Mouse (Mus musculus) MEL (cell line): ENCODE measurements around the gene Myt1l. TPM values are rescaled to one million over a fixed set of nuclear protein-coding genes. Genes with fewer than 3 reads are reported as not detected.

Source experiments
- DNase-seq: peaks from one replicate; pipeline ENCODE4 v3.0.0; 2011; ENCODE audit warnings: low read depth, low spot score
- H3K27ac ChIP-seq: 2 replicates; pipeline ENCODE4 v1.5.1; 2012; ENCODE audit warnings: low read depth, mild to moderate bottlenecking, control low read depth, low read length, moderate library complexity; ENCODE audit not compliant: control insufficient read depth
- H3K27me3 ChIP-seq, 2 experiments: fragments of 150-350 bp in 1 of 2; sonication (generic) in 1 of 2; 2 replicates each; pipeline ENCODE4 v1.6.1; 2012; ENCODE audit warnings: low read length in 2 of 2, mild to moderate bottlenecking in 2 of 2, improper control_type of control experiment in 1 of 2, moderate library complexity in 1 of 2; ENCODE audit not compliant: insufficient read depth in 2 of 2, control insufficient read depth in 1 of 2
- H3K36me3 ChIP-seq, 2 experiments: 2 replicates each; pipeline ENCODE4 v1.6.1; 2012 to 2014; ENCODE audit warnings: low read length in 2 of 2, improper control_type of control experiment in 1 of 2, inconsistent platforms in 1 of 2, mild to moderate bottlenecking in 1 of 2; ENCODE audit not compliant: insufficient read depth in 2 of 2, control insufficient read depth in 1 of 2
- H3K4me1 ChIP-seq, 2 experiments: fragments of 150-350 bp in 1 of 2; sonication (generic) in 1 of 2; 2 replicates each; pipeline ENCODE4 v1.6.1; 2012; ENCODE audit warnings: low read length in 2 of 2, improper control_type of control experiment in 1 of 2, mild to moderate bottlenecking in 1 of 2; ENCODE audit not compliant: insufficient read depth in 2 of 2, control insufficient read depth in 1 of 2
- H3K4me3 ChIP-seq, 2 experiments: fragments of 150-350 bp in 1 of 2; sonication (generic) in 1 of 2; 2 replicates each; pipeline ENCODE4 v1.5.1; 2012; ENCODE audit warnings: low read depth in 2 of 2, low read length in 2 of 2, mild to moderate bottlenecking in 2 of 2, moderate library complexity in 2 of 2, control low read depth in 1 of 2, improper control_type of control experiment in 1 of 2; ENCODE audit not compliant: control insufficient read depth in 1 of 2, insufficient read depth in 1 of 2
- H3K79me2 ChIP-seq: 2 replicates; pipeline ENCODE4 v1.6.1; 2012; ENCODE audit warnings: mild to moderate bottlenecking, low read length, moderate library complexity; ENCODE audit not compliant: control insufficient read depth, poor library complexity, insufficient read depth
- H3K9ac ChIP-seq: 2 replicates; pipeline ENCODE4 v1.6.1; 2012; ENCODE audit warnings: low read depth, mild to moderate bottlenecking, control low read depth, low read length, moderate library complexity; ENCODE audit not compliant: control insufficient read depth, poor library complexity, severe bottlenecking
- H3K9me3 ChIP-seq: fragments of 150-350 bp; sonication (generic); replicated peaks from 2 replicates; pipeline ENCODE4 v1.6.1; 2012; ENCODE audit warnings: mild to moderate bottlenecking, low read length, improper control_type of control experiment, moderate library complexity; ENCODE audit not compliant: insufficient read depth
- CHD1 ChIP-seq: IDR thresholded peaks from 2 replicates; pipeline ENCODE4 v1.6.1; 2012; ENCODE audit warnings: low read depth, mild to moderate bottlenecking, inconsistent platforms, low read length, improper control_type of control experiment
- CTCF ChIP-seq, 3 experiments: IDR thresholded peaks in 2 of 3; conservative IDR thresholded peaks in 1 of 3; 2 replicates each; pipeline ENCODE4 v1.5.1; 2011 to 2012; ENCODE audit warnings: low read length in 3 of 3, low read depth in 2 of 3, mild to moderate bottlenecking in 2 of 3, improper control_type of control experiment in 1 of 3, inconsistent platforms in 1 of 3, mixed read lengths in 1 of 3, moderate library complexity in 1 of 3; ENCODE audit not compliant: control insufficient read depth in 1 of 3, insufficient read depth in 1 of 3, poor library complexity in 1 of 3, severe bottlenecking in 1 of 3
- ETS1 ChIP-seq: IDR thresholded peaks from 2 replicates; pipeline ENCODE4 v1.6.1; 2012; ENCODE audit warnings: low read depth, mild to moderate bottlenecking, inconsistent platforms, low read length, improper control_type of control experiment, moderate library complexity
- GABPA ChIP-seq: IDR thresholded peaks from 2 replicates; pipeline ENCODE4 v1.6.1; 2012; ENCODE audit warnings: low read depth, mild to moderate bottlenecking, inconsistent platforms, low read length, improper control_type of control experiment, moderate library complexity
- MAFK ChIP-seq: IDR thresholded peaks from 2 replicates; pipeline ENCODE4 v1.6.1; 2011; ENCODE audit warnings: low read depth, mild to moderate bottlenecking, low read length, improper control_type of control experiment, borderline replicate concordance
- MAX ChIP-seq: IDR thresholded peaks from 2 replicates; pipeline ENCODE4 v1.6.1; 2011; ENCODE audit warnings: low read length, improper control_type of control experiment
- MAZ ChIP-seq: IDR thresholded peaks from 2 replicates; pipeline ENCODE4 v1.6.1; 2012; ENCODE audit warnings: low read depth, mild to moderate bottlenecking, inconsistent platforms, low read length, improper control_type of control experiment
- MEF2A ChIP-seq: IDR thresholded peaks from 2 replicates; pipeline ENCODE4 v1.6.1; 2014; ENCODE audit warnings: low read depth, mild to moderate bottlenecking, inconsistent platforms, low read length, improper control_type of control experiment; ENCODE audit not compliant: poor library complexity, insufficient replicate concordance, severe bottlenecking; ENCODE audit errors: extremely low read depth
- MYC ChIP-seq: IDR thresholded peaks from 2 replicates; pipeline ENCODE4 v1.6.1; 2011; ENCODE audit warnings: low read depth, mild to moderate bottlenecking, low read length, improper control_type of control experiment, moderate library complexity
- NELFE ChIP-seq: IDR thresholded peaks from 2 replicates; pipeline ENCODE4 v1.6.1; 2011; ENCODE audit warnings: low read depth, low read length, improper control_type of control experiment
- NRF1 ChIP-seq: IDR thresholded peaks from 2 replicates; pipeline ENCODE4 v1.6.1; 2014; ENCODE audit warnings: low read depth, mild to moderate bottlenecking, inconsistent platforms, low read length, improper control_type of control experiment, moderate library complexity; ENCODE audit not compliant: poor library complexity, insufficient read depth, severe bottlenecking
- POLR2A ChIP-seq, 2 experiments: IDR thresholded peaks; 2 replicates each; pipeline ENCODE4 v1.6.1; 2011 to 2012; ENCODE audit warnings: low read length in 2 of 2, mild to moderate bottlenecking in 2 of 2, control low read depth in 1 of 2, improper control_type of control experiment in 1 of 2, low read depth in 1 of 2, moderate library complexity in 1 of 2; ENCODE audit not compliant: control insufficient read depth in 1 of 2, insufficient read depth in 1 of 2, poor library complexity in 1 of 2
- POLR2AphosphoS2 ChIP-seq: IDR thresholded peaks from 2 replicates; pipeline ENCODE4 v1.6.1; 2011; ENCODE audit warnings: low read length, improper control_type of control experiment
- POLR2AphosphoS5 ChIP-seq: IDR thresholded peaks from 2 replicates; pipeline ENCODE4 v1.6.1; 2012; ENCODE audit warnings: low read depth, borderline replicate concordance, mild to moderate bottlenecking, inconsistent platforms, low read length, moderate library complexity, mixed read lengths
- RCOR1 ChIP-seq: IDR thresholded peaks from 2 replicates; pipeline ENCODE4 v1.6.1; 2012; ENCODE audit warnings: low read depth, mild to moderate bottlenecking, inconsistent platforms, low read length, improper control_type of control experiment
- SIN3A ChIP-seq: IDR thresholded peaks from 2 replicates; pipeline ENCODE4 v1.6.1; 2012; ENCODE audit warnings: low read length, improper control_type of control experiment, inconsistent platforms
- TAL1 ChIP-seq: IDR thresholded peaks from 2 replicates; pipeline ENCODE4 v1.6.1; 2012; ENCODE audit warnings: mild to moderate bottlenecking, inconsistent platforms, low read length, moderate library complexity, mixed read lengths
- TCF12 ChIP-seq: IDR thresholded peaks from 2 replicates; pipeline ENCODE4 v1.6.1; 2014; ENCODE audit warnings: low read depth, mild to moderate bottlenecking, inconsistent platforms, low read length, improper control_type of control experiment, moderate library complexity
- USF1 ChIP-seq: IDR thresholded peaks from 2 replicates; pipeline ENCODE4 v1.6.1; 2014; ENCODE audit warnings: low read depth, mild to moderate bottlenecking, inconsistent platforms, low read length, improper control_type of control experiment, moderate library complexity
- ZKSCAN1 ChIP-seq: IDR thresholded peaks from 2 replicates; pipeline ENCODE4 v1.6.1; 2012; ENCODE audit warnings: low read depth, mild to moderate bottlenecking, inconsistent platforms, low read length, improper control_type of control experiment, moderate library complexity
- ZMIZ1 ChIP-seq: IDR thresholded peaks from 2 replicates; pipeline ENCODE4 v1.6.1; 2012; ENCODE audit warnings: low read depth, mild to moderate bottlenecking, inconsistent platforms, low read length, improper control_type of control experiment, moderate library complexity
- ZNF384 ChIP-seq: IDR thresholded peaks from 2 replicates; pipeline ENCODE4 v1.6.1; 2012; ENCODE audit warnings: low read depth, mild to moderate bottlenecking, inconsistent platforms, low read length, improper control_type of control experiment
- polyA plus RNA-seq, 2 experiments: library from polyadenylated mRNA; stranded (reverse) in 1 of 2; unstranded in 1 of 2; fragments of >175 nt in 1 of 2; fragments of >200 nt in 1 of 2; gene quantifications; 2 replicates each; pipeline versions ENCODE4 v1.2.1 to v1.2.4; 2012; ENCODE audit warnings: low replicate concordance in 2 of 2, low read depth in 1 of 2; ENCODE audit not compliant: insufficient read length in 2 of 2, insufficient read depth in 1 of 2, missing spikeins in 1 of 2
- total RNA-seq: library from RNA; depleted of rRNA; stranded (reverse); fragments of 300-350 nt; gene quantifications from 2 replicates; pipeline ENCODE4 v1.2.3, GENCODE M21; 2012

Myt1l gene
- total and polyA plus RNA-seq, 3 experiments = not detected

GRCm38 (mm10) chr12:29559769-29560168 lies 31.6 kb downstream of the Myt1l start:
- no peaks in the 10 kb centered on the region for H3K9me3 ChIP-seq
- no peaks in the 10 kb centered on the region for H3K27me3 ChIP-seq
- DNase-seq = no peak
- no peak overlapping the region for H3K9ac ChIP-seq
- H3K27ac ChIP-seq = no peak overlapping the region
- no peaks in the 10 kb centered on the region for H3K4me1 ChIP-seq
- no peaks in the 10 kb centered on the region for H3K79me2 ChIP-seq
- no peak overlapping the region for H3K4me3 ChIP-seq
- no peak for TF ChIP-seq POLR2AphosphoS5
- TF ChIP-seq USF1 = no peak
- no peak for TF ChIP-seq ZKSCAN1
- TF ChIP-seq TCF12 = no peak
- H3K36me3 ChIP-seq = no peaks in the 10 kb centered on the region

- DNase-seq = no peak
These were observed 33.0 kb downstream of the Myt1l start for GRCm38 (mm10) chr12:29561222-29561621.

GRCm38 (mm10) chr12:29569311-29569710 lies 41.1 kb downstream of the Myt1l start:
- Histone ChIP-seq H3K36me3 (no peaks in the 10 kb centered on the region), H3K9ac (no peak overlapping the region), H3K4me3 (no peak overlapping the region), H3K27me3 (no peaks in the 10 kb centered on the region), H3K4me1 (no peaks in the 10 kb centered on the region), H3K9me3 (no peaks in the 10 kb centered on the region), H3K27ac (no peak overlapping the region), H3K79me2 (no peaks in the 10 kb centered on the region)
- no peak for DNase-seq
- TF ChIP-seq GABPA = no peak
- TF ChIP-seq TCF12 = no peak
- no peak for TF ChIP-seq ETS1
- no peak for TF ChIP-seq CTCF (IDR thresholded peaks at IDR 0.05 in 2 of 3, conservative IDR thresholded peaks at IDR 0.05 in 1 of 3; ENCODE audit: control insufficient read depth in 1 of 3, insufficient read depth in 1 of 3, low read depth in 2 of 3, low read length in 3 of 3, poor library complexity in 1 of 3, severe bottlenecking in 1 of 3)
- no peak for TF ChIP-seq MAZ
- no peak for TF ChIP-seq NELFE
- no peak for TF ChIP-seq CHD1
- TF ChIP-seq POLR2A (IDR thresholded peaks at IDR 0.05; ENCODE audit: control insufficient read depth in 1 of 2, insufficient read depth in 1 of 2, low read depth in 1 of 2, low read length in 2 of 2, poor library complexity in 1 of 2) = no peak
- TF ChIP-seq NRF1 = no peak
- no peak for TF ChIP-seq MAX
- TF ChIP-seq ZKSCAN1 = no peak
- TF ChIP-seq SIN3A = no peak
- no peak for TF ChIP-seq POLR2AphosphoS2
- TF ChIP-seq RCOR1 = no peak
- no peak for TF ChIP-seq ZNF384
- no peak for TF ChIP-seq MYC
- no peak for TF ChIP-seq MEF2A
- no peak for TF ChIP-seq ZMIZ1
- TF ChIP-seq TAL1 = no peak

More at GRCm38 (mm10) chr12:29561222-29561621, 33.0 kb downstream of the Myt1l start:
- H3K36me3 ChIP-seq = no peaks in the 10 kb centered on the region
- H3K4me1 ChIP-seq = no peaks in the 10 kb centered on the region
- H3K27ac ChIP-seq = no peak overlapping the region
- no peak overlapping the region for H3K4me3 ChIP-seq
- no peaks in the 10 kb centered on the region for H3K27me3 ChIP-seq
- H3K79me2 ChIP-seq = no peaks in the 10 kb centered on the region
- H3K9me3 ChIP-seq = no peaks in the 10 kb centered on the region
- TF ChIP-seq MAFK = no peak
- no peak for TF ChIP-seq NELFE
- TF ChIP-seq, all 39 proteins: peak for 0
- no peak overlapping the region for H3K9ac ChIP-seq
